Mouse (Mus musculus): ENCODE data around the gene BC029722.
A peak's percentile ranks its signal among the peaks of the same experiment; 100 is the strongest.

The BC029722 gene

DNA sequence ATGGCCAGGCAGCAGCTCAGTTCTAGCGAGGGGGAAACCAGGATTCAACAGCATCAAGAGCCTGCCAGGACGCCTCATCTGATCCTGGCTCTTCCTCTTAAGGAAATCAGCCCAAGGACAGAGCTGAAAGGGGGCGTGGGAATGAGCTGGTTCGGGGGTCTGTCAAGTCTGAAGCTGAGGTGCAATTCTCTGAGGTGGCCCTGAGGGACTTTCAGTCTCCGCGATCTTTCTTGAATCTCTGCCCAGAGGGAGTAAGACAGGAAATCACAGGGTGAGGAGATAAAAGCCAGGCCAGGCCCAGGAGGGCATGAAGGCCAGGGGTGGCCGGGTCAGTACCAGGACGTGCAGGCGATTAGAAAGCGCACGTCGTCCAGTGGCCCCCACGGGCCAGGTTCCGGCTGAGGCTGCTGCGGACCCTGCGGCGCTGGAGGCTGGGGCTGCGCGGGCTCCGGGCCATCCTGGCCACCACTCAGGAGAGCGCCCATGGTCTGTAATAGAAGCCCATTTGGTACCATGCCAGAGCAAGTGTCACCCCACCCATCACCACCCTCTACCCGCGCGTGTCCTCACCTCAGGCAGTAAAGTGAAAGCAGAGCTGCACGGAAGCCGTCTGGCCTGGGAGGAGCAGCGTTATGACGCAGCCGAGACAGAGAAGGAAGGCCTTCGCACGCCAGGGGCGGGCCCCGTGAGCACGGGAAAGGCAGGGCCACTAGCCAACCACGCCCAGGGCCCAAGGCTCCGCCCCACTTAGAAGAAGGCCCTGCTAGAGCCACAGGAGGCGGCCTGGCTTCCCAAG lies 432 bp downstream of the BC029722 start:
- DNase-seq (ENCODE audit: low spot score): peak; percentile 96

DNA sequence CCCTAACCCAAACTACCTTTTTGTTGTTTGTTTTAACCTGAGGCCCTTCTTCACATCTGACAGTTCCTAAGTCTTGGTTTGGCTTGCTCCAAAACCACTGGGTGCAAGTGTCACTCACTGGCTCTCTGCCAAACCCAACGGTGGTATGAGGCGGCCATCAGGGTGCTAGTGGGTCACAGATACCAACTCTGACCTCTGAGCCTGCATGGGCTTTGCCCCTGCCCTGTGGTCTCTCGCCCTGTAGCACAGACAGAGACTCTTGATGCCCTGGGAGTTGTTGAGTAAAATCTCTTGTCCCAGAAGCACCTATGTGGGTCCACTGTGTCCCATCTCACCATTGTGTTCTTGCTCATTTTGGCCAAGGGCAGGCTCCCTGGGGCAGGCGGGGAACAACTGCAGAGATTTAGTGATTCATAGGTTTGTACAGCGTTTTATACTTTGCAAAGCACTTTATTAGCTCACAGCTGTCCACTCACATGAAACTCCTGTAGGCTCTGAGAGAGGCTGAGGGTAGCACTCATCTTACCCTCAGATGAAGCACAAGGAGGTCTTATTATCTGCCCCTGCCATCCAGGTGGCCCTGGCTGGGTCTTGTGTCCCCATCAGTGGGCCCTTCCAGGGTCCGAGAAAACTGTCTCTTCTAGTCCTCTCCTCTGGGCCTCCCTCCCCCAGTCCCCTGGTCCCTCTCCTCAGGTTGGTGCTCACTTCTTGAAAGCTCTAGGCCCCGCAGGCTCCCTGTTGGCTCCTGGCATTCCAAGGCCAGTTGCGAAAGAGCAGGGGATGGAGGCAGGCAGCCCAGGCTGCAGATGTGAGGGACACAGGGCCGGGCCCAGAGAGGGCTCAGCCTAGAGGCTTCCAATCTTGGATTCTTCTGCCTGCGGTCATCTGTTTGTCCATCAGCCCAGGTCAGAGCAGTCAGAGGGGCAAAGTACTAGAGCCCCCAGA lies 1.7 kb downstream of the BC029722 start:
- no peak for DNase-seq (ENCODE audit: low spot score)

DNA sequence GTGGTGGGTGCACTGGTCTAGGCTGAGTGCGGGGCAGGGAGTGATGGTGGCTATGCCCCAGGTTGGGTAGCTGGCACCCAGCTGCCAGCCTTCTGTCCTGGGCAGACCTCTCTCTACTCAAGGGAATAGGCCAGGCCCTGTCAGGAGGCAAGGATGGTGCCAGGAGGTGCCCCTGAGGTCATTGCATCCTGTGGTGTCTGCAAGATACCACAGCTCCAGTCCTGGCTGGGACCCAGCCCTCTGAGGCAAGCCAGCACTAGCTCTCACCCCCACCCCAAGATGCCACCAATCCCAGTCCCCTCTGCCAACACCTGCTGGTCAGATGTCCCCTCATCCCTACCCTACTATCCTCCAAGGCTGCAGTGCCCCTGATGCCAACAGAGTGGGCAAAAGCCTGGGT lies 3.0 kb downstream of the BC029722 start:
- no peak for DNase-seq (ENCODE audit: low spot score)

DNA sequence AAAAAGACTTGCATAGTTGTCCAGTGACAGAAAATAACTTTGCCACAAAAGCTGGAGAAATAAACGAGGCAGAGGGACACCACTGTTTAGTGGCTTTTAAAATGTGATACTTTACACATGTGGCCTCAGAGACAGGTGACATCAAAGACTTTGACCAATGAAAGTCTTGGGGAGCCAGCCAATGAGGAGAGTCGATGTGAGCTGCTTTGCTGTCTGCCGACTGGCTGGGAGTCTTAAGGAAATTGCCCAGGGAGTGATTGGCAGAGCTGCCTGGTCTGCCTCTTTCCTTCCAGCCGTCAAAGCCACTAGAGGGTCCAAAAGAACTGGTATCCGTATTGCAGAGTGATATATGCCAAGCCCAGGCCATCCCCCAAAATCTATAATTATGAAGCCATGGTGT lies 4.4 kb downstream of the BC029722 start:
- no peak for DNase-seq (ENCODE audit: low spot score)

DNA sequence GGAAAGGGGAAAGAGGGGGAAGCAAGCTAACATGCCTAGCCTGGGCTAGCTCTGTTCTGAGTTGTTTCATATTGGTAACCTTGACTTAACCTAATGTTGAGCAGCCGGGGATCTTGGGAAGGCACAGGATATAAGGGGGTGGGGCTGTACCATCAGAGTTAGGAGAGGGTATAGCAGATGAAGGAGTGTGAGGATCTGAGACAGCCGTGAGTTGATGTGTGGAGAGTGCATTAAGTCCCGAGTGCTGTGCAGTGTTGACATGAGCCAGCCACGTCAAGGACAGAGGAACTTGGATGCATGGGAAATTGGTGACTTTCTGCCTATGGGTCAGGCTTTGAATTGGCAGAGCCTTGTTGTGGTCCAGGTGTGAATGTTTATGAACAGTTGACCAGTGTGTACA lies 6.6 kb downstream of the BC029722 start:
- DNase-seq (ENCODE audit: low spot score): no peak

DNA sequence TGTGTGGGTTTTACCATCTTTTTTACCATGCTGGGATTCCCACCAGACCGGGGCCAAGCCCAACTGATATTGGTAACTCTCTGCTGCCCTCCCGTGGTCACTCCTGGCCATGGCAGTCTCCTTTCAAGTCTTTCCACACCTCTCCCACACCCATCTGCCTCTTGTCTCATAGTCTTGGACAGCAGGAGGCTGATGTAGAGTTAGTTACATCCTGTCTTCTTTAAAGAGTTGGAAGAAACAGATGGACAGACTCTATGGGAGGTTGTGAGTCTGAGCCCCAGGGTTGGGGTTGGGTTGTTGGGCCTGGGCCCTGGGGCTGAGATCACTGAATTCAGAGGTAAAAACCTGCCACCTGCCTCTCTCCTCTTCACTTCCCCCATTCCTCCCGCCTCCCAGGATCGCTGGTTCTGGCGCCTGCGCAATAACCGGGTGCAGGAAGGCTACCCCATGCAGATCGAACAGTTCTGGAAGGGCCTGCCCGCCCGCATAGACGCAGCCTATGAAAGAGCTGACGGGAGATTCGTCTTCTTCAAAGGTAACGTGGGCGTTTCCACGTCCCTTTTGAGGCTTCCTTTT lies 7.3 kb downstream of the BC029722 start:
- peak; percentile 72 for DNase-seq (ENCODE audit: low spot score)

DNA sequence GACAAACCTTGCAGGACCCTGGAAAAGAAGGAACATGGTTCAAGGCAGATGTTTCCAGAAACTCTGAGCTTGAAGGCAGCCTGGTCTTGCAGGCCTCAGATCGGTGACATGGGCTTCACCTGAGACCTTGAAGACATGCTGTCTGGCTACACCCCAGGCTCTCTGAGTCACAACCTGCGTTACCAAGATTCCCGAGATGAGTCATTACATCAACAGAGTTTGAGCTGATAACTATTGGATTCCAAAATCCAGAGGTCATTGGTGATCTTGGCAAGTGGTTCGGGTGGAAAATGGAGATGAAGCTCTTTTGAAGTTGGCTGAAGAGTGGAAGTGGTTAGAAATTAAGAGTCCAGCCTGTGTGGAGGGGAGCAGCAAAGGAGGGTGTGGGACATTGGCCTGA lies 9.6 kb downstream of the BC029722 start:
- DNase-seq (ENCODE audit: low spot score): no peak

DNA sequence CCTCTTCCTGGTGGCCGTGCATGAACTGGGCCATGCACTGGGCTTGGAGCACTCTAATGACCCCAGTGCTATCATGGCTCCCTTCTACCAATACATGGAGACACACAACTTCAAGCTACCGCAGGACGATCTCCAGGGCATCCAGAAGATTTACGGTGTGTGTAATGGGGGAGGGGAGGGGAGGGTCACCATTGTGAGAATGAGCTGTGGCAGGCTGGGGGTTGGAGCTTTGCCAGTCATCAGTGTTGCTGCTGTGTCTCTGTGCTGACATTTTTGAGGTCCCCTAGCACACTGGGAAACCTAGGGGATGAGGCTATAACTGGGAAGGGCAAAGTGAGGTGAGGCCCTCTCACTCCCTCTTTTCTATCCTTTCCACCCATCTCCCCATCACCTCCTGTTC lies 11.8 kb downstream of the BC029722 start:
- DNase-seq (ENCODE audit: low spot score): no peak

DNA sequence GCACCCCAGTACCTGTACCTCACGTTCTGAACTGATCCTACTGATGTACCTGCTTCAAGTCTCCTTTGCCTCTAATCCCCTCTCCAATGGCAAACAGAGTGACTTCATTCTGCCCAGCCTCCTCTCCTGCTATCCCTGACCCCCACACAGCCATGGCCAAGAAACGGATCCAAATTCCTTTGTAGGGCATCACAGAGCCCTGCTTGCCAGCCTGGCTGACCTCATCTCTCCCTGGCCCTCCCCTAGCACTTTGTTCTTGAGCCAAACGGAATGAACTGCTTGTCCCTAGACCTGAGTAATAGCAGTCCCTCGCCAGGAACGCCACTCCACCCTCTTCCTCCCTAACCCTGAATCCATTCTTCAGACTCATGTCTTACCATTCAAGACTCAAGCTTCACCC lies 12.7 kb downstream of the BC029722 start:
- DNase-seq (ENCODE audit: low spot score): peak; percentile 67

DNA sequence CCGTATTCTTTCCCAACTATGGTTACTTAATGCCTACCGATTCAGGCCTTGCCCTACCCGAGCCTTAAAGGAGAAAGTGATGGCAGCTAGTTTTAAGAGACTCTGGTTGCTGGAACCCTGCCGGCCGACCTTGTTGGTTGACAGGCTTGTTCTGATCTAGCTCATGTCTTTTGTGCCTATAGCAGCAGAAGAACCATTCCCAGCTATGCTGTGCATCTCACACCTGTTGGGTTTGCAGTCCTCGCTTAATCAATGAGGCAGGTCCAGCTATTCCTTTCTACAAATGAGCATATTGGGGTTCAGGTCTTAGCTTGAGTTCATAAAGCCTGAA lies 13.3 kb downstream of the BC029722 start:
- DNase-seq (ENCODE audit: low spot score): no peak

DNA sequence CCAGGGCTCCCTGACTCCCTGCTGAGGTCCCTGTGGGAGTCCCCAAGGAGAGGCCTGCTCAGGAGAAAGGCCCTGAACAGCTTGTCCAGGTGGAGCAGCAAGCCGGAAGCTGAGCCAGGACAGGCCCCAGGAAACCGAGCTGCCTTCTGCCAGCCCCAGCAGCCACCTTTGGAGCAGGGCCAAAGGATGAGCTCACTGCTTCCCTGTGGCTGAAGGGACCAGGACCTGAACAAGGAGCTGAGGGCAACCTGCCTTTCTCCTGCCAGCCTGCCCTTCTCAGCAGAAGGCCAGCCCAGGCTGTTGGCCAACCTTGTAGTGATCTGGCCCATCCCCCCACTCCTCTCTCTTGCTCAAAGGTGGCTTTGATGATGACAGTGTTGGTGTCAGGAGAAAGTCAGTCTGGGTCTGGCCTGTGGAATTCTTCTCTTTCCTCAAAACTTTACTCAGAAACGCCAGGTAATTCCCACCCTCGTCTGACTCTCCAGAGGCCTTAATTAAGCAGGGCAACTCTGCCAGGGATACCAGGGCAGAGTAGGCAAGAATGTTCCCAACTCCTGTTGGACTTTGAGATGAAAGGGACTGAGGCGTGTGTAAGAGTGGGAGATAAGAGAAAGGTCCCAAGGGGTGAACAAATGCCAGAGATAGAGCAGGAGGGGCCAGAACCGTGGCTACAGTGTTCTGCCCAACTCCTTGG lies 13.8 kb downstream of the BC029722 start:
- peak; percentile 35 for DNase-seq (ENCODE audit: low spot score)

DNA sequence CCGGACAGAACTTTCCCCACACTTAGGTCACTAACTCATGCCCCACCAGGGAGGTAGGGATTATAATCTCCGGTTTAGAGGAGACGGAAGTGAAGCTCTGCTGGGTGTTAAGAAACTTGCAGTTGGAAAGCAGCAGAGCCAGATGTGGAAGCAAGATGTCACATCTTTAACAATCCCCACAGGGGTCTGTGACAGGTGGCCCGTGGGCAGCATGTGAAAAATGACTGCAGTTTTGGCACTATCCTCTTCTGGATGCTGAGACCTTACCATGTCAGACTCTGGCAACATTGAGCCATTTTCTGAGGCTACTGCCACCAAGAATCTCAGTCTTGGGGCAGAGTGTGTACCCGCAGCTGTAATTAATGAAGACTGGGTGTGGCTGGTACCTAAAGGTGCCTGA lies 15.2 kb downstream of the BC029722 start:
- no peak for DNase-seq (ENCODE audit: low spot score)

DNA sequence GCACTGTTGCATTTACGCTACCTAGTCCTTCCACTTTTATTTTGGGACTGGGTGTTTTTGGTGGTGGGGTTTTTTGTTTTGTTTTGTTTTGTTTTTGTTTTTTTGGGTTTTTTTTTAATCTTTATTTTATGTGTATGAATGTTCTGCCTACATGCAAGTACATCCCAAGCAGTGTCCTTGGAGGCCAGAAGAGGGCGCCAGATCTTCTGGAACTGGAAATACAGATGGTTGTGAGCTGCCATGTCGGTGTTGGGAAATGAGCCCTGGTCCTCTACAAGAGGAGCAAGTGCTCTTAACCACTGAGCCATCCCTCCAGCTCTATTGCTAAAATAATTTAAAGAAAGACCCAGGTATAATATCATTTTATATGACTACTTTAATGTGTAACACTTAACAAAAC lies 16.5 kb downstream of the BC029722 start:
- DNase-seq (ENCODE audit: low spot score): no peak

DNA sequence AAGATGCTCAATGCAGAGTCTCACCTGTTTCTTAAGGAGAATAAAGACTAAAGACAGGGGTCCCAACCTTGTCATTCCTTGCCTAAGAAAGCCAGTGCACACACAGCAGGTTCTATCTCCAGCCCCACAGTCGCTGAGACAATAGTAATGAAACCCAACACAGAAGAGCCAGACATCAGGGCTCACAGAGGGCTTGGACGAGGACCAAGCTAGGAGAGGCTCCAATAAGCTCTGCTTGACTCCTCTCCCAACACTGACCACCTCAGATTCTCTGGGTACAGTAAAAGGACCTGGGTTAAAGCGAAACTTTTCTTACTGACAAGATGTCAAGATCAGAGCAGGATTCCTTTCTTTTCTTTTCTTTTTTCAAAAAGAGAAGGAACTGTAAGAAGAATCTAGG lies 20.6 kb downstream of the BC029722 start:
- no peak for DNase-seq (ENCODE audit: low spot score)

DNA sequence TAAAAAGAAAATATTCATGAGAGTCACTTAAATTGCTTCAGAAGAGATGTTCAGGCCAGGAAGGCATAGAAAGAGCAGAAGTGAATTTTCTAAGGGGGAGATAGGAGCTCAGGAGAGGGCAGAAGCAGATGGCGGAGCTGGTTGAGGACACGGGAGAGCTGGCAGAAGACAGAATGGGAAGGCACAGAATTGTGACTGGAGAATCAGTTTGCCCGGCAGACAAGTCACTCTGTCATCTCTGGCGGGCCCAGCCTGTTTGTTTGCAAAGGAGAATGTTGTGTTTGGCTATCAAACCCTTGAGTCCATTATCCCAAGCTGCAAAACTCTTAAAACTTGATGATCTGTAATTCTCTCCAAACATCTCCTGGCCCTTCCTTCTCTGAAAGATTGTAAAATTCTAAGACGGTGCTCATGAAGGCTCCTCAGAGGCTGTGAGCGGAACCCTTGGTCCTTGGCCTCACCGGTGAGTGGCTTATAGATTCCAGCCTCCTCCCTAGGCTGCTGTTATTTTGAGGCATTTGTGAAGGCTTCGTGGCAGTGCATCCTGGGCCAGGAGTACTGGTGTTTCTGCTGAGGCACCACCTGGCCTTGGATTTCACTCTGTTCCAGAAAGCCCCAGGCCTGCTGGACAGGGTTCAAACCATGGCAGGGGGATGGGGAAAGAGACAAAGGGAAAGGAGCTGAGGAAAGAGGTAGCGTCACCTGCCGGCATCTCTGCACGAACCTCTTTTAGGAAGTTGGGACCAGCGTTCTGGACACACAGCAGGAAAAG lies 24.4 kb downstream of the BC029722 start:
- DNase-seq (ENCODE audit: low spot score): no peak

DNA sequence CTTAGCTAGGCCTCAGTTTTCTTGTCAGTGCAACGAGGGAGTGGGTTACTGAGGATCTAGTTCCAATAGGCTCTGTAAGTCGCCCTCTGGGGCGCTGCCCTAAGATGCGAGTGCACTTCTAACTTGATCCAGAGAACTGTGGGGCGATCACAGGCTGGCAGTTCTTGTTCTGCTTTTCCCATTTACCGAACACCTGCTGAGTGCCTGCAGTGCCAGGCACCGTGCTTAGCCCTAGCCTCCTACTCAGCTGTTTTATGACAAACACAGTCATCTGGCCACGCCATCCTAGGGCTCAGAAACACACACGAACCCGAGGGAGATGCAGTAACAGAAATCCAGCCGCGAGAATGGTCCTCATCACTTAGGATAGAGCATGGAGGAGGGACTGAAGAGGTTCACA lies 26.3 kb downstream of the BC029722 start:
- DNase-seq (ENCODE audit: low spot score): no peak

DNA sequence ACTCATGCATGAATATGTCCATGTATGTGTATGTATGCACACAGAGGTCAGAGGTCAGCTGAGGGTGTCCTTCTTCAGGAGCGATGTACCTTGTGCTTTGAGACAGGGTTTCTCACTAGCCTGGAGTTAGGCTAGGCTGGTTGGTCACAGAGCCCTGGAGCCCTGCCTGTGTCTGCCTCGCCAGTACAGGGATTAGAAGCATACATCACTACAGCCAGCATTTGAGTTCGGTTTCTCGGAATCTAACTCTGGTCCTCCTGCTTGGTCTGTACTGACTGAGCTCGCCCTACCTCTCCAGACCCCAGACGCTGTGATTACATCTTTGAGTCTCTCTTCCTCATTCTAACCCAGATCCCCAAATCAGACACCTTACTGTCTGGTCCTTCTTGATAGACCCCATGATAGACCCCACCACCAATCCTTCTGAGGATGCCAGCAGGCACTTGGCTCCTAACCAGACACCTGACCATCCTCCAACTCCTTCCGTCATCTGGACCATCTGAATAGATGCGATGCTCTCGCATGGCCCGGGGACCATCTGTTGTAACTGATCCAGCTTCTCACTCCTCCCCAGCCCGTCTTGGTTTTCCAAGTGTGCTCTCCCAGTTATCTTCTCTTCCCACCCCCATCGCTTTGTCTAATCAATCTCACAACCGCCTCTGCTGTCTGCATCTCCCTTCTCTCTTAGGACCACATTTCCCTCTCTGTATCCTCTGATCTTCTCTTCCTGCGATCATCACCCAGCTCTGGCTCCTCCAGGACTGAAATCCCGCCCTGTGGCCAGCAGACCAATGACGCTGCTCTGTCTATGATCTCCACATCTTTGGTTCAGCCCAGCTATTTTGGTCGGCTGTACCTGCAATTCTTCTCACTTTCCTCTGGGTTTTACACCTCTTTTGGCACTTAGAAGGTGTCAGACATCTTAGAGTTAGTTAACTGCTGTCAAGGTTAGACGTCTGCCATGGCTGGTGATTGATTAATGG lies 31.0 kb downstream of the BC029722 start:
- no peak for DNase-seq (ENCODE audit: low spot score)

DNA sequence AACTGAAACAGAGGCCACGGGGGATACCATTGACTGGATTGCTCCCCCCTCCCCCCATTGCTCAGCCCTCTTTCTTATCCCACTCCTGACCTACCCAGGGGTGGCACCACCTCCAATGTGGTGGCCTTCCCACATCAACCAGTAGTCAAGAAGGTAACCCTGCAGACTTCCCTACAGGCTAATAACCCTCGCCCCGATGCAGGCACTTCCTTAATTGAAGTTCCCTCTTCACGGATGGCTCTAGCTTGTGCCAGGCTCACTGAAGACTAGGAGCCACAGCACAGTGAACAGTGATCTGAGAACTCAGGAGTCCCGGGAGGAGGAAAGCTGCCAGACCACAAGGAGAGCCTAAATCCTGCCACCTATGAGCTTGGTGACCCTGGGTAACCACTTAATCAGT lies 32.3 kb downstream of the BC029722 start:
- no peak for DNase-seq (ENCODE audit: low spot score)

DNA sequence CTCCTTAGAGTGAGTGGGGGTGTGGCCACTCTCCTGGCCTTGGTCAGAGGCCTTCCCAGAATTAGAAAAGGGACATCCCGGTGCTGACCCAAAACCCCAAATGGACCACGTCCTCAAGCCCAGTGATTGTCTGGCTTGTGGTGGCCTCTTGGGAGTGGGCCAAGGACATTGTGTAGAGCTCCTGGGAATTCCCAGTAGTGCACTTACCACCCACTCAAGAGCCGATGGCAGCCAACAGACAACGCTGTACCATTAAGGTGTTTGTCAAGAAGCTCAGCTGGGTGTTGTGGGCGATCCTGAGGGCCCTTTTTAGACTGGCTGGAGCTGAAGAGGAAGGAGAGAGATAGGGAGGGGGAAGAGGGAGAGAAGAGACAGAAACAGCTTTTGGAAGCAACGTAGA lies 34.7 kb downstream of the BC029722 start:
- no peak for DNase-seq (ENCODE audit: low spot score)

DNA sequence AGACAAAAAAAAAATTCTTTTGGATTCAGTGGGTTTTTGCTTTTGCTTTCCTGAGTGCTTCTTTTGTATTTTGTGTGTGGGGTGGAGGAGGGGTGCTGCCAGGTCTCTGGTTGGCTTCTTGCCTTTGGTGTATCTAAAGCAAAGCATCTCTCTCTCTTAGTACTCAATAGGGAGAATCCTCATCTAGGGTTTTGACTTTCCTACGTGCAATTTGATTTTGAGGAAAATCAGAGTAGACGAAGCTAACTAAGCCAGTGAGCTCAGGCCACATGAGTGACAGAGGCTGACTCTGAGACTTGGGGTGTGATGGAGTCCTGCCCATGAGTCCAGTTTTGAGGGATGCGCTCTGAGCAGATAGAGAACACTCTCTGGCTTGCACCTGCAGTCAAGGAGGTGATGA lies 39.7 kb downstream of the BC029722 start:
- no peak for DNase-seq (ENCODE audit: low spot score)
